Mouse (Mus musculus): Measurements from ENCODE around the gene Barx1. TPM values are rescaled to one million over a fixed set of nuclear protein-coding genes. Genes with fewer than 3 reads are reported as not detected.

The Barx1 gene
- not detected for polyA plus RNA-seq (2014; fragmentation: Illumina TruSeq; extraction: RNeasy Lipid Tissue Mini Kit (QIAGEN cat#74804); ENCODE audit: insufficient read depth, low read depth, low replicate concordance)

GRCm38 (mm10) chr13:48662431-48663143 is at the start of gene Barx1:
Gene Barx1 (plus strand): TSS chr13:48662998.

GRCm38 (mm10) chr13:48625433-48626184 is 37.2 kb upstream of the Barx1 start, which contains the start of gene Ptpdc1:
Gene Ptpdc1 (minus strand): TSS chr13:48625664.

Other genes with a start within 250 kb of the Barx1 start
- gene Zfp169, start 149.5 kb upstream of the Barx1 start, polyA plus RNA-seq (2014; fragmentation: Illumina TruSeq; extraction: RNeasy Lipid Tissue Mini Kit (QIAGEN cat#74804); ENCODE audit: insufficient read depth, low read depth, low replicate concordance), result 1.1 TPM
- gene A830005F24Rik, start 149.4 kb upstream of the Barx1 start, polyA plus RNA-seq (2014; fragmentation: Illumina TruSeq; extraction: RNeasy Lipid Tissue Mini Kit (QIAGEN cat#74804); ENCODE audit: insufficient read depth, low read depth, low replicate concordance), result not detected
- 3.4 TPM for gene Ptpdc1, start 37.3 kb upstream of the Barx1 start, polyA plus RNA-seq (2014; fragmentation: Illumina TruSeq; extraction: RNeasy Lipid Tissue Mini Kit (QIAGEN cat#74804); ENCODE audit: insufficient read depth, low read depth, low replicate concordance)
- 13.1 TPM for gene Phf2, start 208.1 kb downstream of the Barx1 start, polyA plus RNA-seq (2014; fragmentation: Illumina TruSeq; extraction: RNeasy Lipid Tissue Mini Kit (QIAGEN cat#74804); ENCODE audit: insufficient read depth, low read depth, low replicate concordance)

Data from lung, adult 10 weeks (tissue).